Comparison of ENCODE assay signal across 8 mouse cellular contexts in genomic region chr4:130198694-130199670, GRCm38 (mm10). TPM values are rescaled to one million over a fixed set of nuclear protein-coding genes. Genes with fewer than 3 reads are reported as not detected.
A peak's percentile ranks its signal among the peaks of the same experiment; 100 is the strongest.
DNase-seq lines count a peak whose midpoint lies in the region; ATAC-seq and TF ChIP-seq lines count a peak whose summit lies in the region.

No protein-coding gene starts in this region.

- no peak for TF ChIP-seq EP300 in heart, postnatal 0 days (IDR thresholded peaks at IDR 0.05; ENCODE audit: low read depth)
- TF ChIP-seq EP300 in stomach, postnatal 0 days (optimal IDR thresholded peaks at IDR 0.05) = no peak

- H3K27me3 ChIP-seq in E14TG2a.4 (ENCODE audit: insufficient read depth, low read length) = peaks cover 36% of the 10 kb centered on the region
- peaks cover 22% of the 10 kb centered on the region for H3K27me3 ChIP-seq in forebrain, embryonic 12.5 days
- H3K27me3 ChIP-seq in heart, postnatal 0 days (ENCODE audit: control insufficient read depth, insufficient read depth, low read length) = peaks cover 25% of the 10 kb centered on the region; the same call in 1 of the 2 replicates
- peaks cover 59% of the 10 kb centered on the region for H3K27me3 ChIP-seq in liver, embryonic 15.5 days
- peaks cover 8% of the 10 kb centered on the region for H3K27me3 ChIP-seq in neural tube, embryonic 12.5 days (replicated peaks)
- H3K27me3 ChIP-seq in stomach, postnatal 0 days (ENCODE audit: control insufficient read depth, insufficient read depth, low read length) = no peaks in the 10 kb centered on the region

- H3K36me3 ChIP-seq in E14TG2a.4 (ENCODE audit: insufficient read depth, low read length) = no peaks in the 10 kb centered on the region
- H3K36me3 ChIP-seq in forebrain, embryonic 12.5 days (replicated peaks) = no peaks in the 10 kb centered on the region
- no peaks in the 10 kb centered on the region for H3K36me3 ChIP-seq in heart, postnatal 0 days (replicated peaks; ENCODE audit: control insufficient read depth, insufficient read depth, low read length)
- no peaks in the 10 kb centered on the region for H3K36me3 ChIP-seq in liver, embryonic 15.5 days (replicated peaks)
- no peaks in the 10 kb centered on the region for H3K36me3 ChIP-seq in neural tube, embryonic 12.5 days
- H3K36me3 ChIP-seq in stomach, postnatal 0 days (ENCODE audit: control insufficient read depth, insufficient read depth, low read length) = no peaks in the 10 kb centered on the region

- peaks cover 18% of the 10 kb centered on the region; the same call in 1 of the 2 replicates for H3K9me3 ChIP-seq in E14TG2a.4 (ENCODE audit: low read length)
- peaks cover 3% of the 10 kb centered on the region; the same call in 1 of the 2 replicates for H3K9me3 ChIP-seq in forebrain, embryonic 12.5 days
- H3K9me3 ChIP-seq in heart, postnatal 0 days (replicated peaks; ENCODE audit: control insufficient read depth, low read length) = no peaks in the 10 kb centered on the region
- no peaks in the 10 kb centered on the region for H3K9me3 ChIP-seq in liver, embryonic 15.5 days (replicated peaks)
- H3K9me3 ChIP-seq in neural tube, embryonic 12.5 days = 0 out of 2 replicates have a peak, but pooled peaks cover 12% of the 10 kb centered on the region
- no peaks in the 10 kb centered on the region for H3K9me3 ChIP-seq in stomach, postnatal 0 days (ENCODE audit: control insufficient read depth, low read length)

- peaks cover 38% of the 10 kb centered on the region for H3K4me1 ChIP-seq in E14TG2a.4 (replicated peaks; ENCODE audit: low read depth, low read length)
- 0 out of 2 replicates have a peak, but pooled peaks cover 6% of the 10 kb centered on the region for H3K4me1 ChIP-seq in forebrain, embryonic 12.5 days
- H3K4me1 ChIP-seq in heart, postnatal 0 days (ENCODE audit: control insufficient read depth, insufficient read depth) = no peaks in the 10 kb centered on the region
- peaks cover 9% of the 10 kb centered on the region for H3K4me1 ChIP-seq in liver, embryonic 15.5 days (replicated peaks)
- H3K4me1 ChIP-seq in neural tube, embryonic 12.5 days = no peaks in the 10 kb centered on the region
- H3K4me1 ChIP-seq in stomach, postnatal 0 days (replicated peaks; ENCODE audit: control insufficient read depth, insufficient read depth) = no peaks in the 10 kb centered on the region; the same call in 1 of the 2 replicates

- ATAC-seq in forebrain, embryonic 12.5 days (ENCODE audit: low FRiP score) = peak; percentile 79
- peak; percentile 72 for ATAC-seq in heart, postnatal 0 days (ENCODE audit: insufficient read depth, low read depth)
- ATAC-seq in liver, embryonic 15.5 days (ENCODE audit: insufficient read depth) = peak; percentile 62
- ATAC-seq in neural tube, embryonic 12.5 days (ENCODE audit: low FRiP score, low read depth) = no peak
- peak; percentile 88 for ATAC-seq in stomach, postnatal 0 days (ENCODE audit: low FRiP score, low TSS enrichment)

- peak; percentile 69 for DNase-seq in c-Kit-positive CD71-positive TER-119-positive erythroid progenitor cells, embryonic 14.5 days (ENCODE audit: low spot score)
- DNase-seq in heart, postnatal 0 days (ENCODE audit: low spot score) = peak; percentile 65
- peak; percentile 93 to 95 for DNase-seq in kidney, postnatal 4 days
- DNase-seq in stomach, postnatal 0 days (ENCODE audit: low spot score) = peak; percentile 90

- peak overlapping the region; percentile 45; the same call in 1 of the 2 replicates for H3K9ac ChIP-seq in forebrain, embryonic 12.5 days
- no peak overlapping the region for H3K9ac ChIP-seq in heart, postnatal 0 days (replicated peaks; ENCODE audit: low read depth, low read length)
- no peak overlapping the region for H3K9ac ChIP-seq in liver, embryonic 15.5 days
- H3K9ac ChIP-seq in neural tube, embryonic 12.5 days = peak overlapping the region; percentile 35; the same call in 1 of the 2 replicates
- peak overlapping the region; percentile 55 for H3K9ac ChIP-seq in stomach, postnatal 0 days (ENCODE audit: low read length)

- H3K4me2 ChIP-seq in forebrain, embryonic 12.5 days = peak overlapping the region; percentile 62
- H3K4me2 ChIP-seq in heart, postnatal 0 days (ENCODE audit: low read depth, low read length) = peak overlapping the region; percentile 69
- H3K4me2 ChIP-seq in liver, embryonic 15.5 days = peak overlapping the region; percentile 50
- H3K4me2 ChIP-seq in neural tube, embryonic 12.5 days (replicated peaks) = peak overlapping the region; percentile 67
- peak overlapping the region; percentile 68 for H3K4me2 ChIP-seq in stomach, postnatal 0 days (replicated peaks; ENCODE audit: low read depth)

- H3K4me3 ChIP-seq in E14TG2a.4 (replicated peaks; ENCODE audit: low read length) = peak overlapping the region; percentile 61
- peak overlapping the region; percentile 36 for H3K4me3 ChIP-seq in forebrain, embryonic 12.5 days (replicated peaks)
- peak overlapping the region; percentile 38 for H3K4me3 ChIP-seq in heart, postnatal 0 days (ENCODE audit: low read depth, low read length)
- peak overlapping the region; percentile 25 for H3K4me3 ChIP-seq in liver, embryonic 15.5 days (replicated peaks)
- peak overlapping the region; percentile 25 for H3K4me3 ChIP-seq in neural tube, embryonic 12.5 days
- peak overlapping the region; percentile 39 for H3K4me3 ChIP-seq in stomach, postnatal 0 days (ENCODE audit: low read depth, low read length)

- TF ChIP-seq CTCF in E14TG2a.4 (conservative IDR thresholded peaks at IDR 0.05; ENCODE audit: low read length) = peak; percentile 91
- TF ChIP-seq CTCF in heart, postnatal 0 days (IDR thresholded peaks at IDR 0.05; ENCODE audit: low read depth) = peak; percentile 94
- TF ChIP-seq CTCF in stomach, postnatal 0 days (IDR thresholded peaks at IDR 0.05; ENCODE audit: low read depth) = peak; percentile 96

- WGBS in forebrain, embryonic 12.5 days = 18% methylated on average over 35 of the region's 35 CpGs
- 14% methylated on average over 35 of the region's 35 CpGs for WGBS in heart, postnatal 0 days
- WGBS in liver, embryonic 15.5 days (ENCODE audit: insufficient replicate concordance) = 14% methylated on average over 35 of the region's 35 CpGs
- WGBS in neural tube, embryonic 12.5 days = 20% methylated on average over 35 of the region's 35 CpGs
- WGBS in stomach, postnatal 0 days = 15% methylated on average over 35 of the region's 35 CpGs

- no peak overlapping the region for H3K27ac ChIP-seq in forebrain, embryonic 12.5 days
- H3K27ac ChIP-seq in heart, postnatal 0 days (ENCODE audit: low read depth) = no peak overlapping the region
- no peak overlapping the region for H3K27ac ChIP-seq in liver, embryonic 15.5 days (replicated peaks)
- H3K27ac ChIP-seq in neural tube, embryonic 12.5 days = no peak overlapping the region
- no peak overlapping the region for H3K27ac ChIP-seq in stomach, postnatal 0 days (replicated peaks)

RNA-seq across cellular contexts. Expression of gene Gm853, which starts 23.2 kb away (rescaled TPM):
- not detected in 2 replicates for polyA plus RNA-seq in forebrain, embryonic 12.5 days (2016; fragmentation: Nextera tagmentation; extraction: Ambion mirVana)
- not detected in 2 replicates for total RNA-seq in heart, postnatal 0 days (2014; rRNA removed; ENCODE audit: low replicate concordance)
- not detected in 2 replicates for polyA plus RNA-seq in heart, postnatal 0 days (2015; fragmentation: Nextera tagmentation; extraction: Ambion mirVana)
- not detected in 2 replicates for polyA plus RNA-seq in liver, embryonic 15.5 days (2015; fragmentation: Nextera tagmentation; extraction: Ambion mirVana)
- not detected in 2 replicates for polyA plus RNA-seq in neural tube, embryonic 12.5 days (2016; fragmentation: Nextera tagmentation; extraction: Ambion mirVana)
- not detected in 2 replicates for polyA plus RNA-seq in stomach, postnatal 0 days (2015; fragmentation: Nextera tagmentation; extraction: Ambion mirVana)

RNA-seq across cellular contexts. Expression of gene Tinagl1, which starts 24.1 kb away (rescaled TPM):
- 4.1 and 4.6 TPM in 2 replicates for polyA plus RNA-seq in forebrain, embryonic 12.5 days (2016; fragmentation: Nextera tagmentation; extraction: Ambion mirVana)
- 128 and 168 TPM in 2 replicates for total RNA-seq in heart, postnatal 0 days (2014; rRNA removed; ENCODE audit: low replicate concordance)
- 56.1 and 61.3 TPM in 2 replicates for polyA plus RNA-seq in heart, postnatal 0 days (2015; fragmentation: Nextera tagmentation; extraction: Ambion mirVana)
- 41.1 and 47.6 TPM in 2 replicates for polyA plus RNA-seq in liver, embryonic 15.5 days (2015; fragmentation: Nextera tagmentation; extraction: Ambion mirVana)
- 5.0 and 5.5 TPM in 2 replicates for polyA plus RNA-seq in neural tube, embryonic 12.5 days (2016; fragmentation: Nextera tagmentation; extraction: Ambion mirVana)
- polyA plus RNA-seq in stomach, postnatal 0 days (2015; fragmentation: Nextera tagmentation; extraction: Ambion mirVana) = 123 and 131 TPM in 2 replicates

RNA-seq across cellular contexts. Expression of gene Hcrtr1, which starts 59.8 kb away (rescaled TPM):
- 0.10 TPM in 1 of 2 replicates, not detected in the other for polyA plus RNA-seq in forebrain, embryonic 12.5 days (2016; fragmentation: Nextera tagmentation; extraction: Ambion mirVana)
- not detected in 2 replicates for total RNA-seq in heart, postnatal 0 days (2014; rRNA removed; ENCODE audit: low replicate concordance)
- not detected in 2 replicates for polyA plus RNA-seq in heart, postnatal 0 days (2015; fragmentation: Nextera tagmentation; extraction: Ambion mirVana)
- not detected in 2 replicates for polyA plus RNA-seq in liver, embryonic 15.5 days (2015; fragmentation: Nextera tagmentation; extraction: Ambion mirVana)
- 0.52 and 0.62 TPM in 2 replicates for polyA plus RNA-seq in neural tube, embryonic 12.5 days (2016; fragmentation: Nextera tagmentation; extraction: Ambion mirVana)
- polyA plus RNA-seq in stomach, postnatal 0 days (2015; fragmentation: Nextera tagmentation; extraction: Ambion mirVana) = 0.39 and 0.73 TPM in 2 replicates

Comparison
In these comparisons a context has a peak if more than half of its experiments do, and no peak if none do; other contexts are left out.
1. H3K9ac ChIP-seq: peak in forebrain, embryonic 12.5 days (single experiment), neural tube, embryonic 12.5 days (single experiment) and stomach, postnatal 0 days (single experiment); none in heart, postnatal 0 days (single experiment) and liver, embryonic 15.5 days (single experiment).
2. Peak in every context shown above with its lines, with median percentiles within 50 percentile points of each other: H3K4me3 ChIP-seq, CTCF ChIP-seq, DNase-seq and H3K4me2 ChIP-seq.